Mouse (Mus musculus) erythroid progenitor cell, adult 5-6 weeks (primary cell): ENCODE measurements around the gene Stmn1. TPM values are rescaled to one million over a fixed set of nuclear protein-coding genes. Genes with fewer than 3 reads are reported as not detected.

ENCODE experiments used
- ATAC-seq: replicated peaks from 2 replicates; pipeline ENCODE4 v1.8.0; 2016; ENCODE audit warnings: moderate number of reproducible peaks, mild to moderate bottlenecking, moderate TSS enrichment, inconsistent platforms; ENCODE audit not compliant: poor library complexity, low FRiP score, severe bottlenecking
- total RNA-seq, 2 experiments: library from RNA; stranded (forward) in 1 of 2; stranded (reverse) in 1 of 2; fragments of 150-400 nt in 1 of 2; fragments of 186-747, 209-891 nt in 1 of 2; gene quantifications; 2 replicates each; pipeline versions ENCODE4 v1.2.3 to v1.2.4; 2015 to 2017; ENCODE audit warnings: low replicate concordance in 2 of 2

Gene Stmn1
- total RNA-seq, 2 experiments from 2014 or later = 378 to 552 TPM

GRCm38 (mm10) chr4:134510396-134510795 lies 42.3 kb downstream of the Stmn1 start:
- no peak for ATAC-seq

GRCm38 (mm10) chr4:134510845-134511411 lies 42.8 kb downstream of the Stmn1 start, which contains the start of gene Aunip:
TSS of gene Aunip (plus strand) at chr4:134510999.
- ATAC-seq = peak; percentile 83

- no peak for ATAC-seq
Observed at GRCm38 (mm10) chr4:134511730-134512129, 43.6 kb downstream of the Stmn1 start.

- ATAC-seq = peak; percentile 77
Observed at GRCm38 (mm10) chr4:134512798-134513197, 44.7 kb downstream of the Stmn1 start.

GRCm38 (mm10) chr4:134514309-134514930 lies 46.3 kb downstream of the Stmn1 start:
- no peak for ATAC-seq

- ATAC-seq = no peak
Observed at GRCm38 (mm10) chr4:134515614-134516013, 47.5 kb downstream of the Stmn1 start.

GRCm38 (mm10) chr4:134516981-134517380 lies 48.9 kb downstream of the Stmn1 start:
- ATAC-seq = no peak

- ATAC-seq = no peak
Observed at GRCm38 (mm10) chr4:134517719-134518118, 49.6 kb downstream of the Stmn1 start.

- no peak for ATAC-seq
Observed at GRCm38 (mm10) chr4:134518541-134518940, 50.4 kb downstream of the Stmn1 start.

GRCm38 (mm10) chr4:134519281-134519680 lies 51.2 kb downstream of the Stmn1 start:
- no peak for ATAC-seq

Other genes starting within 250 kb of the Stmn1 start
- not detected in 2 replicates for gene Catsper4, start 240.9 kb upstream of the Stmn1 start, total RNA-seq (2015; ENCODE audit: low replicate concordance)
- not detected in 2 replicates for gene Catsper4, start 240.9 kb upstream of the Stmn1 start, total RNA-seq (2017; ENCODE audit: low replicate concordance)
- gene Cnksr1, start 229.9 kb upstream of the Stmn1 start, total RNA-seq (2015; ENCODE audit: low replicate concordance) = not detected in 2 replicates
- gene Cnksr1, start 229.9 kb upstream of the Stmn1 start, total RNA-seq (2017; ENCODE audit: low replicate concordance) = not detected in 2 replicates
- gene E130218I03Rik, start 224.7 kb upstream of the Stmn1 start, total RNA-seq (2015; ENCODE audit: low replicate concordance) = not detected in 2 replicates
- not detected in 2 replicates for gene E130218I03Rik, start 224.7 kb upstream of the Stmn1 start, total RNA-seq (2017; ENCODE audit: low replicate concordance)
- gene Zfp593, start 222.7 kb upstream of the Stmn1 start, total RNA-seq (2015; ENCODE audit: low replicate concordance) = 2.2 and 4.6 TPM in 2 replicates
- gene Zfp593, start 222.7 kb upstream of the Stmn1 start, total RNA-seq (2017; ENCODE audit: low replicate concordance) = not detected in 2 replicates
- not detected in 2 replicates for gene Gm30191, start 221.4 kb upstream of the Stmn1 start, total RNA-seq (2015; ENCODE audit: low replicate concordance)
- gene Gm30191, start 221.4 kb upstream of the Stmn1 start, total RNA-seq (2017; ENCODE audit: low replicate concordance) = not detected in 2 replicates
- gene Grrp1, start 214.2 kb upstream of the Stmn1 start, total RNA-seq (2015; ENCODE audit: low replicate concordance) = not detected in 2 replicates
- not detected in 2 replicates for gene Grrp1, start 214.2 kb upstream of the Stmn1 start, total RNA-seq (2017; ENCODE audit: low replicate concordance)
- gene Pdik1l, start 180.4 kb upstream of the Stmn1 start, total RNA-seq (2015; ENCODE audit: low replicate concordance) = 39.4 and 45.4 TPM in 2 replicates
- gene Pdik1l, start 180.4 kb upstream of the Stmn1 start, total RNA-seq (2017; ENCODE audit: low replicate concordance) = 52.6 and 53.7 TPM in 2 replicates
- not detected in 2 replicates for gene Trim63, start 153.2 kb upstream of the Stmn1 start, total RNA-seq (2015; ENCODE audit: low replicate concordance)
- not detected in 2 replicates for gene Trim63, start 153.2 kb upstream of the Stmn1 start, total RNA-seq (2017; ENCODE audit: low replicate concordance)
- gene Slc30a2, start 125.1 kb upstream of the Stmn1 start, total RNA-seq (2015; ENCODE audit: low replicate concordance) = not detected in 2 replicates
- gene Slc30a2, start 125.1 kb upstream of the Stmn1 start, total RNA-seq (2017; ENCODE audit: low replicate concordance) = not detected in 2 replicates
- gene Extl1, start 84.5 kb upstream of the Stmn1 start, total RNA-seq (2015; ENCODE audit: low replicate concordance) = not detected in 2 replicates
- gene Extl1, start 84.5 kb upstream of the Stmn1 start, total RNA-seq (2017; ENCODE audit: low replicate concordance) = not detected in 2 replicates
- 1.8 and 4.2 TPM in 2 replicates for gene Pafah2, start 72.0 kb upstream of the Stmn1 start, total RNA-seq (2015; ENCODE audit: low replicate concordance)
- 0.77 and 5.4 TPM in 2 replicates for gene Pafah2, start 72.0 kb upstream of the Stmn1 start, total RNA-seq (2017; ENCODE audit: low replicate concordance)
- 1.7 and 3.6 TPM in 2 replicates for gene Paqr7, start 28.4 kb downstream of the Stmn1 start, total RNA-seq (2015; ENCODE audit: low replicate concordance)
- 1.6 and 1.9 TPM in 2 replicates for gene Paqr7, start 28.4 kb downstream of the Stmn1 start, total RNA-seq (2017; ENCODE audit: low replicate concordance)
- gene Aunip, start 42.7 kb downstream of the Stmn1 start, total RNA-seq (2015; ENCODE audit: low replicate concordance) = 3.8 and 15.5 TPM in 2 replicates
- 16.3 and 20.5 TPM in 2 replicates for gene Aunip, start 42.7 kb downstream of the Stmn1 start, total RNA-seq (2017; ENCODE audit: low replicate concordance)
- 19.5 and 22.6 TPM in 2 replicates for gene Mtfr1l, start 67.1 kb downstream of the Stmn1 start, total RNA-seq (2015; ENCODE audit: low replicate concordance)
- gene Mtfr1l, start 67.1 kb downstream of the Stmn1 start, total RNA-seq (2017; ENCODE audit: low replicate concordance) = 17.2 and 17.9 TPM in 2 replicates
- gene Selenon, start 83.8 kb downstream of the Stmn1 start, total RNA-seq (2015; ENCODE audit: low replicate concordance) = 7.6 and 9.6 TPM in 2 replicates
- gene Selenon, start 83.8 kb downstream of the Stmn1 start, total RNA-seq (2017; ENCODE audit: low replicate concordance) = 0.77 and 2.2 TPM in 2 replicates
- 2.9 TPM in 2 replicates for gene Man1c1, start 236.0 kb downstream of the Stmn1 start, total RNA-seq (2015; ENCODE audit: low replicate concordance)
- 1.0 and 1.8 TPM in 2 replicates for gene Man1c1, start 236.0 kb downstream of the Stmn1 start, total RNA-seq (2017; ENCODE audit: low replicate concordance)